Mouse (Mus musculus) adrenal gland, postnatal 36 days (tissue): Measurements from ENCODE around the gene Fgf18. TPM values are rescaled to one million over a fixed set of nuclear protein-coding genes. Genes with fewer than 3 reads are reported as not detected.

Experiments used
- DNase-seq, 2 experiments: peaks; one replicate each; pipeline ENCODE4 v3.0.0; 2021; ENCODE audit warnings: mixed read lengths in 1 of 2
- long read RNA-seq, 2 experiments: library from polyadenylated mRNA; stranded (forward); transcript quantifications; one replicate each; pipeline ENCODE4 v2.0.0; 2021; ENCODE audit warnings: borderline sequencing depth in 2 of 2
- total RNA-seq, 2 experiments: library from RNA; stranded (reverse); gene quantifications; 2 replicates each; pipeline ENCODE4 v1.2.3; 2021

Gene Fgf18
- 1 to 10 TPM in 1 of 2 experiments, under 1 TPM in 1; 0.95 to 1.6 TPM for total RNA-seq
- long read RNA-seq, experiment 1, partial matches to known transcripts = 0 of 3 reads
- long read RNA-seq, experiment 1, other reads (novel, unspliced or antisense) = 0 of 3 reads
- long read RNA-seq, experiment 2, partial matches to known transcripts = 0 of 1 reads
- long read RNA-seq, experiment 2, other reads (novel, unspliced or antisense) = 0 of 1 reads

DNA sequence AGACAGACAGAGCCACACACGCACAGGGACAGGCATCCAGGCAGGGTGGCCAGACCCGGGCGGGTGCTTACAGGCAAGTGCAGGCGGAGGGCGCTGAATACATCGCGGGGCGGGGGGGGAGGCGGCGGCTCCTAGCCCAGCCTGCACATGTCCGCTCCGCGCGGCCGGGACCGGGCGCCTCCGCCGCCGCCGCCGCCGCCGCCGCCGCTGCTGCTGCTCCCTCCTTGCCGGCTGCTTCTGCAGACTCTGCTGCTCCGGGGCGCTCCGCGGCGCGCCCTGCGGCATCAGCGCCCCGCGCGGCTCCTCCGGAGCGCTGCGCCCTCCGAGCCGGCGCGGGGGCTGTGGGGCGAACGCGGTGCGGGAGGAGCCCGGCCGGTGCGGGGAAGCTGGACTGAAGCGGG lies at the start of gene Fgf18:
Gene Fgf18, minus strand, starts transcription at position 230 of the 401 bp plus-strand sequence.
- peak; percentile 41 to 67 for DNase-seq

DNA sequence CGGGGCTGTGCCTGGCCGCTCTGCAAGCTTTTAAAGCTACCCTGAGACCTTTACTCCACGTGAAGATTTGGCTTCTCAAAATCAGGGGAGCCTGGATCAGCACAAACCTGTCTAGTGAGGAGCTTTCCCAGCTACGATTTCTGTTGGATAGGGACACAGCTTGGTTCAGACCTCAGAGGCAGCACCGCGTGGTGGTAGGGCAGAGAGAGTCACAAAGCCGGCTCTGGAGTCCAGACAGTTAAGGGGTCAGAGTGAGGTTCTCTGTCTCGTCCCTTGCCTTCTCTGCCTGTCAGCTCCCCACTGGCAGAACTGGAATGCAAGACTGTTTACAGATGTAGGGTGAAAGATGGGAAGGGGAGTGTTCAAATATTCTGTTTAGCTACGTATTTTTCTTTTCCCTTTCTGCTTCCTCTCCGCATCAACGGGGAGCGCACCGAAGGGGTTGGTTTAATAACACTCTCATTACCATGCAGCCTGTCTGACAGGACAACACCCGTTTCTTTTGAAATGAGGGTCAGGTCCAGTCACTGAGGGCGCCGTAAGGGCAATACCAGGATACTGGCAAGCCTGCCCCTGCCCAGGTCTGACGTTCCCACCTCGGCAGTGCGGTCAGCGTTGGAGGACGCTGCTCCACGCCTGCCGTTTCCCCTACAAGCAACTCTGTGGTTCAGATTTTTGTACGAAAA lies 49.4 kb upstream of the Fgf18 start:
- DNase-seq = no peak

- no peak for DNase-seq
These were observed 48.6 kb upstream of the Fgf18 start for GRCm38 (mm10) chr11:33195531-33196446.

- DNase-seq = no peak
These were observed 47.9 kb upstream of the Fgf18 start for GRCm38 (mm10) chr11:33195061-33195460.

- DNase-seq = no peak
These were observed 46.5 kb upstream of the Fgf18 start for GRCm38 (mm10) chr11:33193695-33194094.

DNA sequence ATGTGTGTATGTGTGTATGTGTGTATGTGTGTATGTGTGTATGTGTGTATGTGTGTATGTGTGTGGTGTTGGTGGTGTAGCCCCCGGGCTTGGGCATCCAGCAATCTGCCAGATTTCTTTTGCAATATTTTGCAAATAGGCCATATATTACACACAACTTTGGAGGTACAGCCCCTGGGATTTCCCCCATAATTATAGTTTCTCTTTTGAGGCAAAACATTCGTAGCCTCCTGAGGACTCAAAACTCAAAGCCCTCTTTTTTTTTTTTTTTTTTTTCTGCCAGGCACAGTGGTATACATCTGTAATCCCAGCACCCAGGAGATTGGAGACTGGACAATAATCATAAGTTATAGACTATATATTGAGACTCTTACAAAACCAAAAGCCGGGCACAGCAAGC lies 34.6 kb upstream of the Fgf18 start:
- no peak for DNase-seq

DNA sequence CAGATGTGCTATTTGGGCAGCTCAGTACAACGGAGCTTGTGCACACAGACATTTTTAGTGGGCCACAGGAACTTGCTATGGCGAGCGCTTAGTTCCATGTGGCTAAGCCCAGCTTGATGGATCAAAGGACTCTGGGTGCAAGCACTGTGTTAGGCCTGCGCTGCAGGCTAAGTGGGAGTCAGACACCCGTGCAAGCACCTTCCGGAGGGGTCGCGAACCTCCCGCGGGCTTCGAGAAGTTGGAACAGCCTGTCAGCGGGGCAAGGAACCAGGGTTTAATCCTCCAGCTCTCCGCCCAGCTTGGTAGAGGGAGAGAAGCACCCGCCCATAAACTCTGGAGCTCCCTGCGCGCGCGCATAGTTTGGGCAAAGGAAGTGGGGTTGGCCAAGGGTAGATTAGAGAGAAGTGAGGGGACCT lies 33.5 kb upstream of the Fgf18 start:
- no peak for DNase-seq

DNA sequence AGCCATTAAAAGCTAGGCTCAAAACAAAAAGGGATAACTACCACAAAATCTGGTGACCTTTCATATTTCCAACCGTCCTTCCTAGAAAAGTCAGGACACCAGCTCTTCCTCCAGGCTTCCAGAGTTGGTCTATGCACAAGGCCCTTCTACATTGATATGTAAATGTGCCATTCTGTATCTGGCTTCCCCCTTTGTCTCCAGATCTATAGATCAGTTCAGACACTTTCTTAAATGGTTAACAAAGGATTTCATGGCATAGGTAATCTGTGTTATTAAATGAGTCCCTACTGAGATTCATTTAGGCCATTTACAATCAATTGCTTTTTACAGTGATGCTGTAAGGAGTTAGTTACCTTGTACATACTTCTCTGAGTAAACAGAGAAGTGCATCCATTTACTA lies 32.6 kb upstream of the Fgf18 start:
- DNase-seq = no peak

- peak; percentile 56 to 61 for DNase-seq
These were observed 29.5 kb upstream of the Fgf18 start for GRCm38 (mm10) chr11:33176525-33177245.

DNA sequence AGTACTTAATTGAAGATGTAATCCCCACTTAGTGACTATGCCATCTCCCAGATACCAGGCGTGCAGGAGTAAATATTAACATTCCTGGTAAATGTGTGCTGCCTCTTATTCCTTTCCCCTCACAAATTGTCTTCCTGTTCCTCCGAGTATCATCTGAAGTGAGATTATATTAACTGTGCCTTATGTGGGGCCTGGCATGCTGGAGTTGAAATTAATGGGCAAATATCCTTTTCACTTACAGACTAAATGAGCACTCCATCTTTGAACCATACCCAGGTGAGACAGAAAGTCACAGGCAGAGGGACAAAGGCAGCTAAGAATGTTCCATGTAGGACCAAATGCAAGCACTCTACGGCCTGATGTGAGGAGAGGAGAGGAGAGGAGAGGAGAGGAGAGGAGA lies 28.6 kb upstream of the Fgf18 start:
- no peak for DNase-seq

DNA sequence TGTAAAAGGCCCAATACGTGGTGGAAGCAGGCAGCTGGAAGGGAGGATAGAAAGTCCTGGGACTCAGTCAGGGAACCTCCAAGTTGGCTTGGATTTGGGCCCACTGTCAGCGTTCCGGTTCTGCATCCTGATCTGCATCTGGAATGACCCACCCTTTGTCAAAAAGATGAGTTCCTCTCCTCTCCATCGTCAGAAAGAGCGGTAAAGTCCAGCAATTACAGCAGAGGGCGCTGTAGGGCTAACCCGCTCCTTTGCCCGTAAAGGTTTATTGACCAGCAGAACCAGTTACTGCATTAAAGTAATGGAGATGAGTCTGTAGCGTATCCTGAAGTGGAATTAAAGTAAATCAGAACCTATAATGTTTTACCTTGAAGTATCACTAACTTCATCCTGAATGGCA lies 23.3 kb upstream of the Fgf18 start:
- peak; percentile 70 to 73 for DNase-seq

DNA sequence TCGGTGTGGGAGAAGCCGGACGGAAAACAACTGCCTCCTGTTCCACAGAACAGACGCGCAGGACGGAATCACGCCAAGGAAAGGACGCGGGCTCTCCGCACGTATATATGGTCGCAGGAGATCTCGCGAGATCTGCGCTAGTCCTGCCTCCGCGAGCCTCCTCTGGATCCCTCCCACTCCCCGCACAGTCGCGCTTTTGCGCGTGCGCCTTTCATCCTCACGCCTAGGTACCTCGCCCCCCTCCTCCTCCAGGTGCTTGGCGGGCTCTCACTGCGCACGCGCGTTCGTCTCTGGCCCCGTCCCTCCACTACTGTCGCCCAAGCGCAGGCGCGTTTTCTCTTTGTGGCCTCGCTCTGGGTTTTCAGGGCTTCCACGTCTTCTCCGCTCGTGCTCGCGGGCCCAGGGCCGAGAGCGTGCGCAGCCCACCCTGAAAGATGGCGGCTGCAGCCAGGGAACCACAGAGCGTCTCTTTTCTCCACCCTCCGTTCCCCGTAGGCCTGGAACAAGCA lies 15.9 kb upstream of the Fgf18 start, which contains the start of gene Npm1:
Gene Npm1, minus strand, starts transcription at position 209 of the 509 bp plus-strand sequence.
- peak; percentile 99 to 100 for DNase-seq

DNA sequence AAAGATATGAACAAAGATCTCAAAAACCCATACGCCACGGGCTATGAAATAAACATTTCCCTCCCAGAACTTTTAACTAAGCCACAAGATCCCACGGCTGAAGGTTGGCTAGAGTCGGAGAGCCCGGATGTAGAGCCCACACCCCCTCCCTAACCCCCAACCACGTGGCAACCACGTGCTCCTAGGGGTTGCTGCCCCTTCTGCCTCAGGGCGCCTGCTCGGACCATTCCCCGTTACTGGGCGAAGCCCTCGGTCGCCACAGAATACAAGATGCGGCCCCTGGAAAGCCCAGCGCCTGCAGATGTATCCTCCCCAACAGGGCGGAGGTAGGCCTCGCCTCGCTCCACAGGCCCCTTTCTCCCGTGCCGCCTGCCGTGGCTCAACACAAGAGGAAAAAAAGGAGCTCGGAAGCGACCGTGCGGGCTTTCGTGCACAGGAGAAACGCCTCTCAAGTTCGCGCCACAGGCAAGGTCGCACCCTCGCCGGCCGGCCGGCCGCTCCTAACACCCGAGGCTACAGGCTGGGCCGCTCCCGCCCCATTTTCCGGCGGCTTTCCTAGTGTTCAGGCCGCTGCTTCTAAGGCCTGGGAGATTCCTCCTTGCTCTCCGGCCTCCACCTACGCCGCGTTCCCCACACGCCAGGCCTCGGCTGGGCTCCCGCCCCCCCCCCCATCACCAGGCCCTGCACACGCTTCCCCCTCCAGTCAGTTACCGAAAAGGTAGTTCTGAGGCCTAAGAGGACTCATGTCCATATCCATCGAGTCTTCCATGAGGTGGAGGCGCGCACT lies 15.2 kb upstream of the Fgf18 start:
- DNase-seq = peak; percentile 74 to 83

DNA sequence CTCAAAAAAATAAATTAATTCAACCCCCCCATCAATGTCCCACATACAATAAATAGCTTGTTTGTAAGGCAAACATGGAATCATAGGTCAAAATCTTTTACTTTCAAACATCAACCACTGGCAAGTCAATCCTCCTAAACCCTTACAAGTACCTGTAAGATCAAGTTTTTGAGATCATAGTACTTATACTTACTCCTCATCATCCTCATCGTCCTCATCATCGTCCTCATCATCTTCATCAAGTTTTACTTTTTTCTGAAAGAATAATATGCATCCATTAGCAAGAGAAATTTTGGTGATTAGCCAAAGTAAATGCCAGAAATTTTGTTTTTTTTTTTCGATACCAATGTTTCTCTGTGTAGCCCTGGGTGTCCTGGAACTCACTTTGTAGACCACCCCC lies 12.5 kb upstream of the Fgf18 start:
- DNase-seq = no peak

GRCm38 (mm10) chr11:33157453-33158196 lies 10.4 kb upstream of the Fgf18 start:
- no peak for DNase-seq

GRCm38 (mm10) chr11:33156436-33157015 lies 9.3 kb upstream of the Fgf18 start:
- no peak for DNase-seq

GRCm38 (mm10) chr11:33154459-33154858 lies 7.3 kb upstream of the Fgf18 start:
- DNase-seq = no peak

DNA sequence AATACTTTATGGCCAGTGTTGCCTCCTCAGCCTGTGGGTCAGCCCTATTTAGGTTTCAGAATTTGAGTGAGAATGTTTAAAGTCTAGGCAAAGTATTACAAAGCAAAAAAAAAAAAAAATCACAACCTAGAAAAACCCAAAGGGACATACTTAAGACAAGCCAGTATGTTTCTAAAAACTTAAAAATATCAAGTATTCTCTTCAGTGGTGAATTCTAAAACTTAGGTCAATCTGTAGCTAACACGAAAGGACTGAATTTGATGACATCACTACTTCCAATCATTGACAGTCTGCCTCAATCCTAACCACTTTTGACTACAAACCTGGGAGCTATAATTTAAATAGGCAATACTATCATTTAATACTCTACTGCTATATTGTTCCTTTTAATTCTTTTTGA lies 5.8 kb upstream of the Fgf18 start:
- no peak for DNase-seq

DNA sequence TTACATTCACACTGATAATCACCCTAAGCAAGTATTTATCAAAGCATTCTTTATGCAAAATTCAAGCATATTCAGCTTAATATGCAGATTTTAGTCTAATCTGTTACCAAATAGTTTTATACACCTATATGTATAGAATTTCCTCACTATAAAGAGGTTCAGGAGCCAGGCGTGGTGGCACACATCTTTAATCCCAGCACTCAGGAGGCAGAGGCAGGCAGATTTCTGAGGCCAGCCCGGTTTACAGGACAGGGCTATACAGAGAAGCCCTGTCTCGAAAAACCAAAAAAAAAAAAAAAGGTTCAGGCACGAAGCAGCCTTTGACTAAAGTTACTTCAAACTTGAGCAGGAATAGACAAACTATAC lies 4.6 kb upstream of the Fgf18 start:
- no peak for DNase-seq
